9 mouse cellular contexts compared by ENCODE assay signal in the genomic region with DNA sequence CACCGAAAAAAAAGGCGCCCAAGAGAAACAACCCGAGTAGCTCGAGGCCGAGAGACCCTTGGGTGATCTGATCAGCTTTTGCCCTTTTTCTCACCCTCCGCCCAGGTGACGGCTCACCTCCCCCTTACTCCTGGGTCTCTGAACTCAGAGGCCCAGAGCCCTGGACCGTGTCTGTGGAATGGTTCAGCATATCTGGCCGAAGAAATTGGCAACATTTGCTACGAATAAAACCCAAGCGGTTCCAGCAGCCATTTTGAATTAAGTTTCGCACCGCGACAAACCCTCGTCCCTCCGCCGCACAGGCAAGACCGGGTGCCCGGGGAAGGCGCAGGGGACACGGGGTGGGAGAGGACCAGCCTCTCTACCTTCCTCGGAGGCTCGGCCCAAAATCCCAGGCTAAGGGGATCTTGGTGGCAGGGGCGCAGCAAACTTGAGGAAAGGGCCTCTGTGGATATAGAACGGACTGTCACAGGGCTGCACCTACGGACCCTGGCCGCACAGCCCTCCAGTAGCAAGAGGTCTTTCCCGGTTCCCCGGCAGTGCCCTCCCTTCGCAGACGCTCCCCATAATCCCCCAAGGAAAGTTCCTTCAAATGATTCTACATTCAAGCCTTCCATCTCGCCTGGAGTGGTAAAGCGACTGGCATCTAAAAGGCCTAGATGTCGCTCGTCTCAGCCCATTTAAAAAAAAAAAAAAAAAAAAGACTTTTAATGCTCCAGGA. TPM values are rescaled to one million over a fixed set of nuclear protein-coding genes. Genes with fewer than 3 reads are reported as not detected.
DNase-seq lines count a peak whose midpoint lies in the region; ATAC-seq lines count a peak whose summit lies in the region.
"Had no signal": no experiment of that assay in that cellular context is flagged by ENCODE, and none has a peak within 500 bp of the region (broad histone marks: within the 10 kb centered on the region; RNA-seq: fewer than 3 reads in every experiment).

No protein-coding gene starts in this region.

- H3K4me1 ChIP-seq in forebrain, embryonic 15.5 days, result peaks cover 53% of the 10 kb centered on the region
- no peaks in the 10 kb centered on the region for H3K4me1 ChIP-seq in intestine, embryonic 16.5 days (ENCODE audit: control insufficient read depth, insufficient read depth, low read length)
- peaks cover 51% of the 10 kb centered on the region for H3K4me1 ChIP-seq in midbrain, embryonic 11.5 days (ENCODE audit: control insufficient read depth, insufficient read depth, low read length)

- no peak overlapping the region for H3K27ac ChIP-seq in forebrain, embryonic 15.5 days (replicated peaks)
- H3K27ac ChIP-seq in intestine, embryonic 16.5 days (ENCODE audit: low read length), result peak overlapping the region; percentile 90
- no peak overlapping the region for H3K27ac ChIP-seq in midbrain, embryonic 11.5 days (ENCODE audit: low read depth, low read length)

- DNase-seq in heart, adult 18-20 months, result peak; percentile 43 to 77
- DNase-seq in heart, adult 8-10 months (ENCODE audit: low spot score), result no peak
- peak; percentile 57 for DNase-seq in ZHBTc4 (ENCODE audit: low read depth, low spot score)
- peak; percentile 97 for DNase-seq in midbrain, embryonic 11.5 days (ENCODE audit: low spot score, missing footprints)
- DNase-seq in frontal cortex, postnatal 25 days (ENCODE audit: low spot score in 2 of 2), result no peak
- no peak for DNase-seq in thymus, postnatal 10 days (ENCODE audit: low spot score in 2 of 2)

- peak overlapping the region; percentile 78 for H3K4me3 ChIP-seq in forebrain, embryonic 15.5 days
- H3K4me3 ChIP-seq in intestine, embryonic 16.5 days (ENCODE audit: low read length), result peak overlapping the region; percentile 62
- peak overlapping the region; percentile 66 for H3K4me3 ChIP-seq in midbrain, embryonic 11.5 days (ENCODE audit: low read depth, low read length)

- WGBS in forebrain, embryonic 15.5 days, result 7% methylated on average over 35 of the region's 35 CpGs
- WGBS in intestine, embryonic 16.5 days, result 2% methylated on average over 35 of the region's 35 CpGs
- WGBS in midbrain, embryonic 11.5 days, result under 1% methylated on average over 35 of the region's 35 CpGs

- H3K9me3 ChIP-seq in forebrain, embryonic 15.5 days, result no peaks in the 10 kb centered on the region
- H3K9me3 ChIP-seq in intestine, embryonic 16.5 days (ENCODE audit: control insufficient read depth, low read length), result no peaks in the 10 kb centered on the region
- H3K9me3 ChIP-seq in midbrain, embryonic 11.5 days (ENCODE audit: control insufficient read depth, low read length), result no peaks in the 10 kb centered on the region

- H3K9ac ChIP-seq in forebrain, embryonic 15.5 days (replicated peaks), result peak overlapping the region; percentile 43
- peak overlapping the region; percentile 89 for H3K9ac ChIP-seq in intestine, embryonic 16.5 days (ENCODE audit: low read depth, low read length)
- H3K9ac ChIP-seq in midbrain, embryonic 11.5 days (ENCODE audit: low read length), result peak overlapping the region; percentile 82

- ATAC-seq in forebrain, embryonic 15.5 days (replicated peaks), result no peak
- ATAC-seq in intestine, embryonic 16.5 days, result no peak
- no peak for ATAC-seq in midbrain, embryonic 11.5 days (ENCODE audit: low FRiP score)
- ATAC-seq: Patski had no signal

- peaks cover 28% of the 10 kb centered on the region for H3K27me3 ChIP-seq in forebrain, embryonic 15.5 days
- no peaks in the 10 kb centered on the region for H3K27me3 ChIP-seq in intestine, embryonic 16.5 days (replicated peaks; ENCODE audit: control insufficient read depth, insufficient read depth, low read length)
- peaks cover 7% of the 10 kb centered on the region for H3K27me3 ChIP-seq in midbrain, embryonic 11.5 days (ENCODE audit: control insufficient read depth, insufficient read depth, low read length)
- H3K27me3 ChIP-seq: Patski had no signal

- H3K36me3 ChIP-seq in forebrain, embryonic 15.5 days, result no peaks in the 10 kb centered on the region
- H3K36me3 ChIP-seq in intestine, embryonic 16.5 days (ENCODE audit: control insufficient read depth, insufficient read depth, low read length), result peaks cover 3% of the 10 kb centered on the region; the same call in 1 of the 2 replicates
- no peaks in the 10 kb centered on the region for H3K36me3 ChIP-seq in midbrain, embryonic 11.5 days (ENCODE audit: control insufficient read depth, insufficient read depth, low read length)

- H3K4me2 ChIP-seq in forebrain, embryonic 15.5 days (replicated peaks), result peak overlapping the region; percentile 98
- H3K4me2 ChIP-seq in intestine, embryonic 16.5 days (ENCODE audit: low read depth, low read length), result peak overlapping the region; percentile 83
- H3K4me2 ChIP-seq in midbrain, embryonic 11.5 days, result peak overlapping the region; percentile 95

RNA-seq across cellular contexts. Expression of a gene that starts 4.2 kb away (rescaled TPM):
- total RNA-seq in heart, adult 18-20 months (2021), result 10 to 100 TPM; 25.0 to 25.2 TPM
- 10 to 100 TPM; 27.9 to 32.8 (median 30.9) TPM for total RNA-seq in heart, adult 8-10 months (2022)
- polyA plus RNA-seq in forebrain, embryonic 15.5 days (2015; fragmentation: Nextera tagmentation; extraction: Ambion mirVana), result 29.4 and 29.7 TPM in 2 replicates
- 76.1 and 84.7 TPM in 2 replicates for polyA plus RNA-seq in intestine, embryonic 16.5 days (2015; fragmentation: Nextera tagmentation; extraction: Ambion mirVana)
- 39.4 and 39.6 TPM in 2 replicates for polyA plus RNA-seq in midbrain, embryonic 11.5 days (2014; fragmentation: Nextera tagmentation; extraction: Ambion mirVana)

Comparison
In these comparisons a context has a peak if more than half of its experiments do, and no peak if none do; other contexts are left out.
1. DNase-seq: peak in heart, adult 18-20 months (2 of 2), ZHBTc4 (single experiment) and midbrain, embryonic 11.5 days (single experiment); none in heart, adult 8-10 months (single experiment), frontal cortex, postnatal 25 days (0 of 2) and thymus, postnatal 10 days (0 of 2).
2. Peak in every context shown above with its lines, with median percentiles within 50 percentile points of each other: H3K4me2 ChIP-seq, H3K4me3 ChIP-seq and H3K9ac ChIP-seq.